Mouse (Mus musculus): Measurements from ENCODE around the gene Birc3. TPM values are rescaled to one million over a fixed set of nuclear protein-coding genes. Genes with fewer than 3 reads are reported as not detected.

Gene Birc3
- total and polyA plus RNA-seq, 3 experiments: 11.6 to 26.5 TPM; not detected in 1

DNA sequence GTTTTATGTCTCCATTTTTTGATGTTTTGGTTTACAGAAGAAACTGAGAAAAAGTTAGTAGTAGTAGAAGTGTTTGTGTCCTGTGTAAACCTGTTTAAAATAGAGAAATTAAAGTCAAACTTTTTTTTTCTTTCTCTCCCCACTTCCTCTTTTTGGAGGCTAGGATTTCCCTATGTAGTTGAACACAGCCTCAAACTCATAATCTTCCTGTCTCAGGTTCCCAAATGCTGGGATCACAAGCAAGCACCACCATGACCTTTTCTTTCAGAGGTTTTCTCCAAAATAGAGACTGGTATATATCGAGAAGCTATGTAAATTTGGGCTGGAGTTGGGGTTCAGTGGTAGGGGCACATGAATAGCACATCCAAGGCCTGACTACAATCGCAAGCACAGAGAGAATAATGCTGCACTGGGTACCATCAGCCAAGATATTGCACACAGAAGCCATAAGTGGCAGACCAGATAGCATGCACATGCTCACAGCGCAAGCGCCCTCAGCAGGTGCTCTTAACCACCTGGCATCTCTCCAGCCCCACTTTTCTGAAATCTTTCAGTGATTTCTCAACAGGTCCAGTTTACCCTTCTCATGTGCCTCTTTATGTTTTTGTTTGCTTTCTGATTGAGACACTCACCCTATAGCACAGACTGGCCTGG, 4.0 kb downstream of the Birc3 start (continued):
- TF ChIP-seq ZC3H11A (IDR thresholded peaks at IDR 0.05; ENCODE audit: low read depth, low read length) (no peak), TAL1 (IDR thresholded peaks at IDR 0.05; ENCODE audit: low read length) (peak; percentile 51), RCOR1 (IDR thresholded peaks at IDR 0.05; ENCODE audit: low read depth, low read length) (peak; percentile 86), POLR2AphosphoS2 (IDR thresholded peaks at IDR 0.05; ENCODE audit: low read length) (no peak), KAT2A (conservative IDR thresholded peaks at IDR 0.05; ENCODE audit: low read depth, low read length) (no peak), MYC (IDR thresholded peaks at IDR 0.05; ENCODE audit: low read depth, low read length) (peak; percentile 18), TCF12 (IDR thresholded peaks at IDR 0.05; ENCODE audit: low read depth, low read length) (peak; percentile 49), ELF1 (IDR thresholded peaks at IDR 0.05; ENCODE audit: low read depth, low read length) (no peak), JUND (IDR thresholded peaks at IDR 0.05; ENCODE audit: low read depth, low read length) (no peak), GATA1 (IDR thresholded peaks at IDR 0.05; ENCODE audit: low read depth, low read length) (no peak; the same call in none of the 2 replicates), ZNF384 (IDR thresholded peaks at IDR 0.05; ENCODE audit: low read depth, low read length) (peak; percentile 98), GABPA (IDR thresholded peaks at IDR 0.05; ENCODE audit: low read depth, low read length) (no peak), ZMIZ1 (IDR thresholded peaks at IDR 0.05; ENCODE audit: low read depth, low read length) (no peak), EP300 (IDR thresholded peaks at IDR 0.05; ENCODE audit: low read depth in 1 of 2, low read length in 2 of 2) (peak; percentile 36 to 89; a peak in 3 of 4 replicates), SIN3A (IDR thresholded peaks at IDR 0.05; ENCODE audit: low read length) (peak; percentile 73; the same call in 1 of the 2 replicates), USF1 (IDR thresholded peaks at IDR 0.05; ENCODE audit: low read depth, low read length) (no peak), POLR2AphosphoS5 (IDR thresholded peaks at IDR 0.05; ENCODE audit: borderline replicate concordance, low read depth, low read length) (no peak)

- Histone ChIP-seq H3K9ac (ENCODE audit: control insufficient read depth, low read depth, low read length, poor library complexity, severe bottlenecking) (no peak overlapping the region), H3K4me1 (ENCODE audit: control insufficient read depth in 1 of 2, insufficient read depth in 2 of 2, low read length in 2 of 2) (peaks cover 12 to 32% of the 10 kb centered on the region in 2 experiments), H3K79me2 (ENCODE audit: control insufficient read depth, insufficient read depth, low read length, poor library complexity) (peaks cover 7% of the 10 kb centered on the region), H3K36me3 (ENCODE audit: control insufficient read depth in 1 of 2, insufficient read depth in 2 of 2, low read length in 2 of 2) (peaks cover 0 to 21% of the 10 kb centered on the region in 2 experiments; a peak in 2 of 4 replicates), H3K9me3 (replicated peaks; ENCODE audit: insufficient read depth, low read length) (no peaks in the 10 kb centered on the region), H3K27ac (ENCODE audit: control insufficient read depth, low read depth, low read length) (peak overlapping the region; percentile 48), H3K27me3 (ENCODE audit: control insufficient read depth in 1 of 2, insufficient read depth in 2 of 2, low read length in 2 of 2) (no peaks in the 10 kb centered on the region), H3K4me3 (ENCODE audit: control insufficient read depth in 1 of 2, insufficient read depth in 1 of 2, low read depth in 2 of 2, low read length in 2 of 2) (no peak overlapping the region)
- peak; percentile 85 for DNase-seq (ENCODE audit: low read depth, low spot score)
- TF ChIP-seq ZNF384 (IDR thresholded peaks at IDR 0.05; ENCODE audit: low read depth, low read length): no peak; the same call in 1 of the 2 replicates
- peak; percentile 57; the same call in 1 of the 2 replicates for TF ChIP-seq SIN3A (IDR thresholded peaks at IDR 0.05; ENCODE audit: low read length)
- TF ChIP-seq USF1 (IDR thresholded peaks at IDR 0.05; ENCODE audit: low read depth, low read length): 0 out of 2 replicates have a peak, but pooled peaks have one; percentile 26
- peak; percentile 92 for TF ChIP-seq RCOR1 (IDR thresholded peaks at IDR 0.05; ENCODE audit: low read depth, low read length)
- 0 out of 2 replicates have a peak, but pooled peaks have one; percentile 31 for TF ChIP-seq TBP (IDR thresholded peaks at IDR 0.05; ENCODE audit: low read depth, low read length)
- peak; percentile 73 for TF ChIP-seq ETS1 (IDR thresholded peaks at IDR 0.05; ENCODE audit: low read depth, low read length)
- TF ChIP-seq POLR2A (IDR thresholded peaks at IDR 0.05; ENCODE audit: control insufficient read depth in 1 of 2, insufficient read depth in 1 of 2, low read depth in 1 of 2, low read length in 2 of 2, poor library complexity in 1 of 2): no peak
- peak; percentile 93 for TF ChIP-seq GATA1 (IDR thresholded peaks at IDR 0.05; ENCODE audit: low read depth, low read length)
- TF ChIP-seq SMC3 (IDR thresholded peaks at IDR 0.05; ENCODE audit: low read depth, low read length): no peak
- TF ChIP-seq TCF12 (IDR thresholded peaks at IDR 0.05; ENCODE audit: low read depth, low read length): 0 out of 2 replicates have a peak, but pooled peaks have one; percentile 60
- TF ChIP-seq UBTF (IDR thresholded peaks at IDR 0.05; ENCODE audit: borderline replicate concordance, insufficient read depth, low read depth, low read length): no peak
- no peak for TF ChIP-seq MAFK (IDR thresholded peaks at IDR 0.05; ENCODE audit: borderline replicate concordance, low read depth, low read length)
- TF ChIP-seq MYC (IDR thresholded peaks at IDR 0.05; ENCODE audit: low read depth, low read length): peak; percentile 73; the same call in 1 of the 2 replicates
- no peak for TF ChIP-seq NELFE (IDR thresholded peaks at IDR 0.05; ENCODE audit: low read depth, low read length)
- TF ChIP-seq MXI1 (IDR thresholded peaks at IDR 0.05; ENCODE audit: low read depth, low read length): 0 out of 2 replicates have a peak, but pooled peaks have one; percentile 38
- no peak for TF ChIP-seq ELF1 (IDR thresholded peaks at IDR 0.05; ENCODE audit: low read depth, low read length)
- TF ChIP-seq CHD1 (IDR thresholded peaks at IDR 0.05; ENCODE audit: low read depth, low read length): no peak
- TF ChIP-seq CTCF (IDR thresholded peaks at IDR 0.05 in 2 of 3, conservative IDR thresholded peaks at IDR 0.05 in 1 of 3; ENCODE audit: control insufficient read depth in 1 of 3, insufficient read depth in 1 of 3, low read depth in 2 of 3, low read length in 3 of 3, poor library complexity in 1 of 3, severe bottlenecking in 1 of 3): no peak
- no peak for TF ChIP-seq MEF2A (IDR thresholded peaks at IDR 0.05; ENCODE audit: extremely low read depth, insufficient replicate concordance, low read depth, low read length, poor library complexity, severe bottlenecking)
- TF ChIP-seq EP300 (IDR thresholded peaks at IDR 0.05; ENCODE audit: low read depth in 1 of 2, low read length in 2 of 2): peak; percentile 83 to 89
- TF ChIP-seq TAL1 (IDR thresholded peaks at IDR 0.05; ENCODE audit: low read length): no peak
- no peak for TF ChIP-seq ZMIZ1 (IDR thresholded peaks at IDR 0.05; ENCODE audit: low read depth, low read length)
Measured at GRCm38 (mm10) chr9:7867981-7868380, 5.0 kb downstream of the Birc3 start.
